Mouse (Mus musculus) cerebellum, postnatal 14 days (tissue): Measurements from ENCODE around the gene Slc29a2.

Experiments
- DNase-seq, 2 experiments: peaks; one replicate each; pipeline ENCODE4 v3.0.0; 2021; ENCODE audit warnings: mixed read lengths in 2 of 2

Slc29a2 gene

GRCm38 (mm10) chr19:5060365-5061330 is 37.0 kb downstream of the Slc29a2 start:
- DNase-seq: no peak

GRCm38 (mm10) chr19:5062041-5062440 is 38.4 kb downstream of the Slc29a2 start:
- no peak for DNase-seq

GRCm38 (mm10) chr19:5062446-5062845 is 38.8 kb downstream of the Slc29a2 start:
- no peak for DNase-seq

GRCm38 (mm10) chr19:5065104-5065503 is 41.4 kb downstream of the Slc29a2 start:
- DNase-seq: peak in 1 of 2 experiments; percentile 39

GRCm38 (mm10) chr19:5067040-5067799 is 43.6 kb downstream of the Slc29a2 start:
- DNase-seq: no peak

GRCm38 (mm10) chr19:5067867-5068569 is 44.4 kb downstream of the Slc29a2 start, which contains the start of gene Cd248:
Cd248 (plus strand) TSS chr19:5068078.
- DNase-seq: peak; percentile 27 to 61

- DNase-seq: peak in 1 of 2 experiments; percentile 28
Measured at GRCm38 (mm10) chr19:5068570-5069234, 45.0 kb downstream of the Slc29a2 start.

- DNase-seq: no peak
Measured at GRCm38 (mm10) chr19:5069486-5069885, 45.8 kb downstream of the Slc29a2 start.

- DNase-seq: no peak
Measured at GRCm38 (mm10) chr19:5069978-5070377, 46.3 kb downstream of the Slc29a2 start.

GRCm38 (mm10) chr19:5071077-5071476 is 47.4 kb downstream of the Slc29a2 start:
- no peak for DNase-seq

- DNase-seq: peak in 1 of 2 experiments; percentile 39
Measured at GRCm38 (mm10) chr19:5071545-5072369, 48.1 kb downstream of the Slc29a2 start.

- DNase-seq: no peak
Measured at GRCm38 (mm10) chr19:5072389-5073019, 48.8 kb downstream of the Slc29a2 start.

- DNase-seq: peak; percentile 74 to 82
Measured at GRCm38 (mm10) chr19:5073028-5073427, 49.4 kb downstream of the Slc29a2 start.

GRCm38 (mm10) chr19:5073518-5073917 is 49.9 kb downstream of the Slc29a2 start:
- DNase-seq: no peak

GRCm38 (mm10) chr19:5079279-5079678 is 55.6 kb downstream of the Slc29a2 start:
- DNase-seq: no peak
